Mouse (Mus musculus): ENCODE measurements at regions not wholly inside any gene's neighbourhood (a gene's known extent, or its start where the extent isn't known, plus 50 kb on each side); places are given as distances from the start of the nearest gene placed in this dataset.
"Not testable (repeated sequence)": the region's sequence is repeated elsewhere in the genome, so short reads cannot be mapped to it uniquely, and the experiment has no call there.

GRCm38 (mm10) chr13:4699591-4699990, 90.6 kb upstream of the Akr1e1 start:
- not testable (repeated sequence) for H3K9me3 ChIP-seq (ENCODE audit: control insufficient read depth, low read length); H3K27ac ChIP-seq (ENCODE audit: low read depth, low read length); H3K36me3 ChIP-seq (ENCODE audit: control insufficient read depth, insufficient read depth, low read length); H3K27me3 ChIP-seq (replicated peaks; ENCODE audit: control insufficient read depth, insufficient read depth, low read length); ATAC-seq; H3K4me2 ChIP-seq (ENCODE audit: low read length); H3K9ac ChIP-seq (ENCODE audit: low read depth, low read length); H3K4me1 ChIP-seq (ENCODE audit: control insufficient read depth, insufficient read depth, low read depth, low read length); H3K4me3 ChIP-seq (ENCODE audit: low read length)
- 48% methylated on average over 2 of the region's 2 CpGs for WGBS

DNA sequence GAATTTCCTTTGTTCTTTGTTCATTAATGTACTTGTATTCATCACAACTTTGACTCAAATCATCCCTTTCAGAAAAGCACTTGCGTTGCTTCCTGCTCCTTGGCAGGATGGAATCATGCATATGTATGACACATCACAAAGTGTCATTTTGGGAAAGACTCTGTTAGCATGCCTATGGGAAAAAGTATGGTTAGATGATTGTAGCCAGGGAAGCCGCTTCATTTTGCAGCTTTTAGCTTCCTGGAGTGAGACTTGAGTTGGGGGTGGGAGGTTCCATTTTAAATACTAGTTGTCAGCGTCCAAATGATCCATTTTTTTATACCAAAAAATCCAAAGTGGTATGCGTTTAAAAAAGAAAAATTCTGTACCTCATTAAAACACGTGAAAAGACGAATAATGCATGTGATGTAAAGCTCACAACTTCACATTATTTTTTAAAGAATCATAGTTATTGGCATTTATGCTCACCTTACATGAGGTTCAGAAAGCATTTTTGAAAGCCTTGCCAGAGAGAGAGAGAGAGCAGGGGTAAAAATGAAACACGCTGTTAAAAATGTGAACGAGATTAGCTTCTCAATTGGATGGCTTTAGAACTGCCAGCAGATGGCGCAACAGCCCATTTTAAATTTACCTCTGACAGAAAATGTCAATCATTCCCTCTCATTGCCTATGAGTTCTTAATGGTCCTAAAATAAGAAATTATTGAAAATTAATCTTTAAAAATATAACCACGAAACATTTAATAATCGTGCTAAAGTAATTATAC, 57.6 kb upstream of the Akr1e1 start:
- Histone ChIP-seq H3K9ac (ENCODE audit: low read depth, low read length) (no peak overlapping the region), H3K9me3 (ENCODE audit: control insufficient read depth, low read length) (no peaks in the 10 kb centered on the region), H3K36me3 (ENCODE audit: control insufficient read depth, insufficient read depth, low read length) (no peaks in the 10 kb centered on the region), H3K4me2 (ENCODE audit: low read length) (peak overlapping the region; percentile 11), H3K27me3 (replicated peaks; ENCODE audit: control insufficient read depth, insufficient read depth, low read length) (no peaks in the 10 kb centered on the region), H3K27ac (ENCODE audit: low read depth, low read length) (no peak overlapping the region), H3K4me1 (ENCODE audit: control insufficient read depth, insufficient read depth, low read depth, low read length) (no peaks in the 10 kb centered on the region), H3K4me3 (ENCODE audit: low read length) (no peak overlapping the region)
- peak; percentile 67 for ATAC-seq
- 30% methylated on average over 11 of the region's 11 CpGs for WGBS

DNA sequence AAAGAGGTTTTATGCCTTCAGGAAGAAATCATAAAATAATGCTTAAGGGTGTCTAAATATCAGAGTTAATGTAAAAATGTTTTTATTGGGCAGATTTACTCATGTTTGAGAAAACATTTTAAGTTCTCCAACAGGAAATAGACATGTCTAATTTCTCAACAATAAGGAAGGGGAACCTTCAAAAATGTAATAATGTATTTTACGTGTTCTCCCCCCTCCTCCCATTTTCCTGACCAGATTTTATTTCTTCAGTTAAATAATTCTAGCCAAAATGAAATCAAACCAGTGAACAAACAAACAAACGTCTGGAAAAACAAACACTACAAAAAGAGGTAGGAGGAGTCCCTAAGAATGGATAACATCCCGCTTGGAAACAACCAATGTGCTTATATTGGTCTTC, 54.4 kb upstream of the Akr1e1 start:
- Histone ChIP-seq H3K27me3 (replicated peaks; ENCODE audit: control insufficient read depth, insufficient read depth, low read length) (no peaks in the 10 kb centered on the region), H3K27ac (ENCODE audit: low read depth, low read length) (no peak overlapping the region), H3K4me2 (ENCODE audit: low read length) (no peak overlapping the region), H3K36me3 (ENCODE audit: control insufficient read depth, insufficient read depth, low read length) (no peaks in the 10 kb centered on the region), H3K9me3 (ENCODE audit: control insufficient read depth, low read length) (no peaks in the 10 kb centered on the region), H3K4me3 (ENCODE audit: low read length) (no peak overlapping the region), H3K4me1 (ENCODE audit: control insufficient read depth, insufficient read depth, low read depth, low read length) (no peaks in the 10 kb centered on the region), H3K9ac (ENCODE audit: low read depth, low read length) (no peak overlapping the region)
- WGBS, result 57% methylated on average over 3 of the region's 3 CpGs
- ATAC-seq, result no peak

DNA sequence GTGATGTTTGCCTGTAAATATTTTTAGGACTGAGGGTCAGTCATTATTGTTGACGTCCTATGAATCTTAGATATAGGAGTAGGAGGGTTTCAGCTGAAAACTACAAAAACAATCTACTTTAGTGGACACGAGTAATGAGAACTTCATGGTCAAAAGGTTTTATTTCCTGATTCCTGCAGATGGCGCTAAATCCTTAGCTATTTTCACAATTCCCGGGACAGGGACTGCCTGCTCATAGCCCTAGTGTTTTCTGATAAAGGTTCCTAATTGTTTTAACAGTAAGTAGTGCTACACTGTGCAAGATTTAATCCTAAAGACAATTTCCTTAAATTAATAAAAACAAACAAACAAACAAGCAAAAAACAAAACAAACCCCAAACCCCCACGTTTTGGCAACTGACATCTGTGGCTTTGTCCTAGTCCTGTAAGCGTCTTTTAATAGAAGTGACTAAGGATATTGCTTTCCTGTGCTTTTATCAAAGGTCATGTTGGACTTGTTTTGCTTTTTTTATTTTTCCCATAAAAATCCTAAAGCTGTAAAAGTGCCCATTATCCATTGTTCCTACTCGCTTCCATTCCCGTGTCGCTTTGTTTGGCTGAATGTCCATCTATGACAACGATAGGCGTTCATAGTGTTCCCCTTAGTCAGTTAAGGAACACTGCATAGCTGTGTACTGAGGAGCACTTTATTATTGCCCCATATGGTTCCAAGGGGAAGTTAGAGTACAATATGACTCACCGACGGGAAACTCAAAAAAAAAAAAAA, 53.5 kb upstream of the Akr1e1 start:
- H3K9ac ChIP-seq (ENCODE audit: low read depth, low read length), result no peak overlapping the region
- no peaks in the 10 kb centered on the region for H3K36me3 ChIP-seq (ENCODE audit: control insufficient read depth, insufficient read depth, low read length)
- ATAC-seq, result peak; percentile 85
- no peaks in the 10 kb centered on the region for H3K9me3 ChIP-seq (ENCODE audit: control insufficient read depth, low read length)
- no peak overlapping the region for H3K27ac ChIP-seq (ENCODE audit: low read depth, low read length)
- peak overlapping the region; percentile 40; the same call in 1 of the 2 replicates for H3K4me2 ChIP-seq (ENCODE audit: low read length)
- no peak overlapping the region; the same call in 1 of the 2 replicates for H3K4me3 ChIP-seq (ENCODE audit: low read length)
- H3K27me3 ChIP-seq (replicated peaks; ENCODE audit: control insufficient read depth, insufficient read depth, low read length), result no peaks in the 10 kb centered on the region
- WGBS, result 46% methylated on average over 13 of the region's 13 CpGs
- no peaks in the 10 kb centered on the region for H3K4me1 ChIP-seq (ENCODE audit: control insufficient read depth, insufficient read depth, low read depth, low read length)
